Mouse (Mus musculus) olfactory bulb, adult 2 months (tissue): ENCODE results near the gene Nfil3.

Experiments used
- CTCF ChIP-seq: fragments of 200-500 bp; IDR thresholded peaks from 2 replicates; pipeline ENCODE4 v1.5.1; 2012; ENCODE audit warnings: low read depth, mild to moderate bottlenecking, low read length, moderate library complexity; ENCODE audit not compliant: insufficient read depth
- POLR2A ChIP-seq: fragments of 200-500 bp; IDR thresholded peaks from 2 replicates; pipeline ENCODE4 v1.6.1; 2012; ENCODE audit warnings: mild to moderate bottlenecking, low read depth, low read length, moderate library complexity; ENCODE audit not compliant: insufficient read depth

GRCm38 (mm10) chr13:52980211-52980950 is 492 bp downstream of the Nfil3 start:
- TF ChIP-seq POLR2A (0 out of 2 replicates have a peak, but pooled peaks have one; percentile 14), CTCF (no peak; the same call in 1 of the 2 replicates)
